Mouse (Mus musculus): ENCODE results near the gene Iscu.
A peak's percentile ranks its signal among the peaks of the same experiment; 100 is the strongest.

The Iscu gene

DNA sequence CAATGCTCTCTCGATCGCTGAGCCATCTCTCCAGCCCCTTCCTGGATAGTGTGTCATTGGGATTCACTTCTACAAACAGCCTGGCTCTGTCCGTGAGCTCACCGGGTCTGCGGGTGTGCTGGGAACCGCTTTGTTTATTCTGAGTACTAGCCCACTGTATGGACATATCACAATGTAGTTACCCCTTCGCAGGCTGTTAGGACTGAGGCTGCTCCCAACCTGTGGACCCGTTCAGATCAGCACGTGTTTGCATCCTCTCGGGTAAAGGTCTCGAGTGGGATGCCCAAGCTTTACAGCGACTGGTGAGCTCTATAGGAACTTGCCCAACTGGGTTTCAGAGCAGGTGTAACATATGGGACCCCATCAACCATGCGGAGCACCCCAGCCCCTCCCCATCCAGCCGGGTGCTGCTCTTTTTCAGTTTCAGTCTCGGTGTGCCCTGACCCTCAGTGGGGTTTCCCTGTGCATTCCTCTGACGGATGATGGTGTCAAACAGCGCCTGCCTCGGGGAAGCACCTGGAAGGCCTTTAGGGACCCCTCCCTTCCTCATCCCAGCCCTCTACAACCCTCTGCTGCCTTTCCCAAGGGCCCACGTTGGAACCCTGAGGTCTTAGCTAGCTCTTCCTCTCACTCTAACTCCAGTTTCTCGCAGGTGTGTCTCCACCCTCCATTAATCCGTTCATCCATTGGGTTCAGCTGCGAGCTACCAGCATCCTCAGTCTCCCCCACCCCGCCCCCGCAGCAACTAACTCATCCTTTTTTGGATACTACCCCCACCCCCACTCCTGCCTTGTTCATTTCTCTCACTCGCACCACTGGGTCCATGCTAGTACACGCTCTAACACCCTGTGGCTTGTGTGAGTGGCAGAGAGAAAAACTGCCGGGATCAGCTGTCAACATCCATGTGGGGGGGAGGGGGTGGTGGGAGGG lies 41.8 kb downstream of the Iscu start:
- no peak for DNase-seq (ENCODE audit: extremely low spot score, low spot score)

DNA sequence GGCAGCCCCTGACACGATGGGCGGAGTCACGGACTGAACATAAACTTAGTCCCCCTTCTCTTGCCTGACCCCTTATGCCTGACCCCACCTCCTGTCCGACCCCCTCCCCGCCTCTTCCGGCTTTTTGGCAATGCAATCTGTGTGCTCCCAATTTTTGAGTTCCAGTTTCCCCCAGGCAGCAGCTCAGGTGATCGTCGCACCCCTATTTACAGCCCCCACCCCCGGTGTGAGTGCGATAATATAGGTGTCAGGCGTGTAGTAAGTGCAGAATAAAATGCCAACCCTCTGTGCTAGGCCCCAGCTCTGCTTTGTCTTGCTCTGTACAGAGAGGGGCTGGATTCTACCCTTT lies 42.5 kb downstream of the Iscu start:
- DNase-seq (ENCODE audit: extremely low spot score, low spot score) = no peak

DNA sequence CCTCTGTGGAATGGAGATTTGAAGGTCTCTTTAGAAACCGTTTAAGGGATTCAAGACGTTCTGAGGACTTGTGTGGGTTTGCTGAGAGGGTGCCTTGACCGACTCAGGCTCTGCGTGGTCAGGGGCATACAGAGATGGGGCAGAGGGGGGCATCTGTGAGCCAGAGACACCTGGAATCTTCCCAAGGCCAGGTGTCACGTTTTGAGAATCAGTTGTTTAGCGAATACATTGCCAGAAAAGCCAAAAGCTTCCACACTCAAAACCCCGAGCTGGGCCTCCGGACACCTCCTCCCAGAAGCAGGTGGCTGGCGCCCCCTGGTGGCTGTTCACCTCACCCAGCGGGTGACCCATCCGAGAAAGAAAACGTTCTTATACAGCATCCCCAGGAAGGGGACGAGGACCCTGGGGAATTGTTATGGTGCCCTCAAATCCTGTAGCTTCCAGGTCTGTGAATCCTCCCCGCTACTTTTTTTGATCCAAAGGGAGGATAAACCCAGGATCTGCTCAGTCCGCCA lies 43.1 kb downstream of the Iscu start:
- peak; percentile 92 for DNase-seq (ENCODE audit: extremely low spot score, low spot score)

DNA sequence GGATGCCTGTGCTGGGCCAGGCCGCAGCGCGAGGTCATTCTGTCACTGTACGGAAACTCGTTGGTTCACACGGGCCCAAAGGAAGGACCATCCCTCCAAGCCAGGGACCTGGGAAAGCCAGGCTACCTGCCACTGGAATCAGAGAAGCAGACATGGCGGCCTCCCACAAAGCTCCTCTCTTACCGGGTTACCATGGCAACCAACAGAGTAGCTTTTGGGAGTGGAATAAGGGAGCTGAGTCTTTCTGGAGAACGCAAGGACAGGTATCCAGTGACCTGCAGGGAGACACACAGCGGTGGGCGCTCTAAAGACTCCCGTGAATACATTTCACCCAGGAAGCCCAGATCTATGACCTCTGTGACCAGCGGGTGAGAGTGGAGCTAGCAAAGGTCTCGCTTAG lies 46.0 kb downstream of the Iscu start:
- no peak for DNase-seq (ENCODE audit: extremely low spot score, low spot score)

DNA sequence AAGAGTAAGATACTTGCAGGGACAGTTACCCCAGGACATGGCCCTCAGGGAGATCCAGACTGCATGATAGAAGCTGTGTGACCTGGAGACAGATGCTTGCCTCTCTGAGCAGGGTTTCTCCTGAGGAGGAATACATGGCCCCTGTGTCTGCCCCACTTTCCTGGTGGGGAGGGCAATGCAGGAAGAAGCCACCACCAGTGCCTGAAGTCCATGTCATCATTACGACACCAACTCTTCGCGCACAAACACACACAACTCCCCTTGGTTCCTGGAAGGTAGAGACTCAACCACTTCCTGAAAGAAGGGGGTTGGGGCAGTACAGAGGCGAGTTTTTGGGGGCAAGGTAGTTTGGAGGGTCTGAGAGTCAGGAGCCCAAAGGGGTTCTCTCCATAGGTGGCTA lies 51.7 kb downstream of the Iscu start:
- no peak for DNase-seq (ENCODE audit: extremely low spot score, low spot score)

DNA sequence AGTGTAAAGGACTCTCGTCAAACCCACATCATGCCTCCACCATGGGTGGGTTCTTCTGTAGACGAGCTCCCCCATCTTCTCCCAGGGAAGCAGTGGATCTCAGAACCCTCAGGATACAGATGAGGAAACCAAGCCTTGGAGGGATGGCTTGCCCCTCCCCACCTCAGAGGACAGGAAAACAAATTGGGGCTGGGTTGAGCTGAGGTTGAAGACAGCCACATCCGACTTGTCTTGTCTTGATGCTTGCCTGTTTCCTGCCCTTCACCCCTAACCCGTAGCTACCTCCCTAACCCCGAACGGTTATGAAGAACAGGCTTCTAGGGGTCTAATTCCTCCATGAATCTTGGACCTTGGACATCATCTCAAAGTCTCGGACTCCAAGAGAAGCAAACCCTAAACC lies 53.0 kb downstream of the Iscu start:
- no peak for DNase-seq (ENCODE audit: extremely low spot score, low spot score)

DNA sequence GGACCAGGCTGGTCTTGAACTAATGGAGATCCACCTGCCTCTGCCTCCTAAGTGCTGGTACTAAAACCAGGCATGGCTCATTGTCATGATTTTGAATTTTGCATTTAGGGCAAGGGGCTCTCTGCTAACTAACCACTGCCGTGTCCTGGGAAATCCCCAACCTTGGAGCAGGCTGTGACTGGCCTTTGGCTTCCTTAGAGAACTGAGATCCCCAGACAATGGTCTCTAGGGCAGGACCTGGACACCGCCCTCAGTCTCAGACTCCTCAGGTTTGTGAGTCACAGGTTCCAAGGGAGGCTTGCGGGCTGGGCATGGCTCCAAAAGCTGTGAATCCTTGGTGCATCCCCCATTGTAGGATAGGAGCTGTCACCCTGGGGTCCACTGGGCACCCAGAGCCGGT lies 54.1 kb downstream of the Iscu start:
- DNase-seq (ENCODE audit: extremely low spot score, low spot score) = no peak
